Mouse (Mus musculus) frontal cortex, postnatal 10 days (tissue): Measurements from ENCODE around the gene Dnm2.
"Not testable (repeated sequence)": the region's sequence is repeated elsewhere in the genome, so short reads cannot be mapped to it uniquely, and the experiment has no call there.

Source experiments
- DNase-seq, 2 experiments: peaks; one replicate each; pipeline ENCODE4 v3.0.0; 2022; ENCODE audit warnings: low spot score in 2 of 2, mixed read lengths in 1 of 2

Gene Dnm2

DNA sequence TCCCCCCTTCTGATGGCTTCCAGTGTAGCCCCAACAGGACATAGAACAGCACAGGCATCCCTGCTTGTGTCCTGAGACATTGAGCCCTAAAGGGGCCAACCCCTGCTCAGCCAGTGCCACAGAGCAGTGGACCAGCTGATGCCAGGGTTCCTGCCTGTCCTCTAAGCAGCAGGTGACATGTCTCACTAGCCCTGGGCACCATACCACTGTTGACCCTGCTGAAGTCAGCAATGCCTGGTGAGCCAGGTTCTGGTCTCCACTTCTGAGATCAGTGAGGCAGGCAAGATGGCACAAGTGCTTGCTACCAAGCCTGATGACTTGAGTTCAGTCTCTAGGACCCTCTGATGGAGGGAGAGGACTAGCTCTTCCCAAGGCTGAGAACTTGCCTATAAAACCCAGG lies 81.1 kb downstream of the Dnm2 start:
- DNase-seq, result no peak

DNA sequence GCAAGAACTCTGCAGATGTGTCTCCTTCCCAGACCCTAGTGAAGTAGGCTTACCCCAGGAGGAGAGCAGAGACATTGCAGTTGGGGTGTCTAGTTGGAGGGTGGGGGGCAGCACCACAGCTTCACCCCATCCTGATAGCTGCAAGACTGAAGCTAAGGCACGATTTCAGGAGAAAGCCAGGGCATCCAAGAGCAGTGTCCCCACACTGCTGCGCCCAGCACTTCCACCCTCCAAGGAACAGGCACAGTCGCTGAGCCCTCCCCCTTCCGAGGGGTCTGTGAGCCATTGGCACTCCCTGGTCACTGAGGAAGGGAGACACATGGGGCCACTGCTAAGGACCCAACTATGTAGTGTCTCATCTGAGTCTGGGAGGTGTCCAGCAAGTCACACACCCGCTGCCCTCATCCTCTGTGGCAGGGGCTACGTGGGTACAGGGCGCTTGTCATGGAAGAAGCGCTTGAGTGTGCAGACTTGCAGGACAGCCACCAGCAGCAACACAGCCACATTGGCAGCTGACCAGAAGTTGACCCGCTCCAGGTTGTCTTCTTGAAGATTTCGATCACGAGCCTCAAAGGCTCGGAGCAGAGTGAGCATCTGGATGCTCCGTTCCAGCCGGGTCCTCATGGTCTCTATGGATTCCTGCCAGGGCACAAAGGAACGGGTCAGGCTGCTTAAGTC lies 83.2 kb downstream of the Dnm2 start:
- DNase-seq, result no peak

DNA sequence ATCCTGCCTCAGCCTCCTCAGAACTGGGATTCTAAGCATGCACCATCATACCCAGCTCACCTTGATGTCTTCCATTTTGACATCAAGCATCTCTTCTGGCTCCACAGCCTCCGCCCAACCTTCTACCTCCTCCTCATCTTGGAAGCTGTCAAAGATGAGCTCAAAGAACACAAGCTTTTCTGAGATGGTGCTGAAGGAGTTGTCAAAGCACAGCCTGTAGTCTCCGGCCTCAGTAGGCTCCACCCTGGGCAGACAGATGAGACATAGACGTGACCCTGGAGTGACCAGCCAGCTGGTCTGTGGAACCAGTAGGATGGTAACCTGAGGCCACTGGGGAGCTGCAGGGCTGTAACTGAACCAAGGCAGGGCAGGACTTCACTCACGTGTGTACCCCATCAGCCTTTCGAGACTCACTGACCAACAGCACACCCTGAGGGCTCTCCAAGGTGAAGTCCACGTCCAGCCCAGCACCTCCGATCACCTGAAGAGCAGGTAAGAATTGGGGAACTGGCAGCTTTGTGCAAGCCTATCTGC lies 84.2 kb downstream of the Dnm2 start:
- no peak for DNase-seq

DNA sequence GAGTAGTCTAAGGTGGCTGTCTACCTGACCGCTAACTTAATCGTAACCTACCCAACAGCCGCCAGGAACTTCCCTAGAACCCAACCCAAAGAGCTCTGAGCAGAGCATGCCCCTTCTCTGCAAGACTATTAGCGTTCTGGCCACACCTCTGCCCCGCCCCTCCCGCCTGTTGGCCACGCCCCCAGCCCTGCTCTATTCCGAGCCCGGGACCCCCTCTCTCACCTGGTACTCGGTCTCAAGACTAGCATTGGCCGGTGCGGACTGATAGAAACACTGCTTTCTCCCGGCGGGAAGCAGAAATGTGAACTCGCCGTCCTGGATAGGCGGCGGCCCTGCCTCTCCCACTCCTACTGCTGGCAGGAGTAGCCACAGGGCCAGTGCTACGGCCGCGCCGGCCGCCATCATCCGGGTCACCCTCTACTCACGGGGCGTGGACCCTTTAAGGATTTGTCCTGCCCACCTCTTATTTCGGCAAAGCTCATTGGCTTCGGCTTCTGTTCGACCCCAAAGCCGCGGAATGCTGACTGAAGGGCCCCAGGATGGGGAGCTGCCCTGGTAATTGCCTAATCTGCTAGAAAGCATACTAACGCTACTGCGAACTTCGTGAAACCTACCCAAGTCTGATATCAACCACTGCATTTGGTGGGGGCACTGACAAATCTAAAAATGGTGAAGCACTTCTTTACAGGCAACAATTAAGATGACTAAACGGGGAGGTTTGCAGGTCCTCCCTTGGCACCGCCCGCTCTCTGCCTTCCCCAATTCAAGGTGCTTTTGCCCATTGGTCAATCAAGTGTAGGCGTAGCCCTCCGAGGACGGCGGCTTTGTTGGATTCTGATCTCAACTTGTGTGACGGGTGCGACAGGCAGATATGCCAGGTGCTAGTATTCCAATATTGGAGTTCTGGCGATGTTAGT lies 85.3 kb downstream of the Dnm2 start, which contains the start of gene Tmed1:
Tmed1 (minus strand) TSS at position 481 of the 917 bp plus-strand sequence.
- peak; percentile 91 for DNase-seq

DNA sequence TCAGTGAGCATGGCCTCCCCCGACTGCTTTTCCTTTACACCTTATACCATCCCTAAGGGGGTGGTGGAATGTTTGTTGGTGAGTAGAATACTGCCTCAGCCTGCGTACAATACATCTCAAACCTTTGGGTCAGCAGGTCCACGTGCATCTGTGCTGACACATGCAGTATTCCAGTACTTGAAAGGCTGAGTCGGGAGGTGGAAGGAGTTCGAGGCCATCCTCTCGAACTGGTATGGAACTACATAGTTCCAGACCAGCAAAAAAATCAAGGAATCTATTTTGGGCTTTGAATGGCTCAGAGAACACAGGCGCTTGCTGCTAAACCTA lies 85.9 kb downstream of the Dnm2 start:
- peak in 1 of 2 experiments; percentile 41 for DNase-seq

DNA sequence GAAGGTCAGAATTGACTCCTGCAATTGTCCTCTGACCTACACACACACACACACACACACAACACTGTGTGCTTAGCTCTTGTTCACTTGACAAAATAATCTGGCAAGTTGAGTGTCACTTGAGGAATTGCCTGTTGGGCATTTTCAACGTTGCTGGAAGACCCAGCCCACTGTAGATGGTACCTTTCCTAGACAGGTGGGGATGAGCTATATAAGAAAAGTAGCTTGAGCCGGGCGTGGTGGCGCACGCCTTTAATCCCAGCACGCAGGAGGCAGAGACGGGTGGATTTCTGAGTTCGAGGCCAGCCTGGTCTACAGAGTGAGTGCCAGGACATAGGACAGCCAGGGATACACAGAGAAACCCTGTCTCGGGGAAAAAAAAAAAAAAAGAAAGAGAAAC lies 86.3 kb downstream of the Dnm2 start:
- DNase-seq, result no peak

DNA sequence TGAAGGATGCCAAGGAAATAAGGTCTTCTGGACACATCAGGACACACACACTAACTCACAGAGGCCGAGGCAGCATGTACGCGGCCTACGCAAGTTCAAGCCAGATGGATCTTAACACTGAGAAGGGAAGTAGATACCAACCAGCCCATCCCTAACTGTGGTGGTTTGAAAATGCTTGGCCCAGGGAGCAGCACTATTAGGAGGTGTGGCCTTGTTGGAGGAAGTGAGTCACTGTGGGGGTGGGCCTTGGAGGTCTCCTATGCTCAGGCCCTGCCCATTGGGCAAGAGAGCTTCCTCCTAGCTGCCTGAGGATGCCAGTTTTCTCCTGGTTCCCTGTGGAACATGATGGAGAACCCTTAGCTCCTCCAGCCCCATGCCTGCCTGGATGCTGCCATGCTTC lies 88.8 kb downstream of the Dnm2 start:
- DNase-seq, result no peak

DNA sequence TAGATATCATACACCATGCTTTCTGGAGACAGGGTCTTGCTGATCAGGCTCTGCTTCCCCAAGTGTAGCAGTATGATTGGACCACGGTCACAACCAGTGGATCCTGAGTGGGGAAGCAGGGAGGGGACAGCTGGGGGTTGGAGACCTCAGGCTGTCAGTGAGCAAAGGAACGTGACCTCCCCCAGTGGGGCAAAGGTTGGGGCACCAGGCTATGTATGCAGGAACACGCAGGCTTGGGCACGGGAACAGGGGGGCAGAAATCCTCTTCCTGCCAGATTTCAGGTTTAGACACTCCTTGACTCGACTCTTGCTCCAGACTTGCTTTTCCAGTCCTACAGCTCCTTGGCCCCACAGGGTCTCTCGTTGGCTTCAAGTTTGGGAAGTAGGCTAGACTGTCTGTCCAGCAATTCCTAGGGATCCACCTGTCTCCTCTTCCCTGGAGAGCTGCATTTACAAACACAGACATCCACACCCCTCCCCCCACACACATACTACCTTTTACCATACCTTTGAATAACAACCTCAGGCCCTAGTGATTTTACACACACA lies 93.3 kb downstream of the Dnm2 start:
- no peak for DNase-seq

DNA sequence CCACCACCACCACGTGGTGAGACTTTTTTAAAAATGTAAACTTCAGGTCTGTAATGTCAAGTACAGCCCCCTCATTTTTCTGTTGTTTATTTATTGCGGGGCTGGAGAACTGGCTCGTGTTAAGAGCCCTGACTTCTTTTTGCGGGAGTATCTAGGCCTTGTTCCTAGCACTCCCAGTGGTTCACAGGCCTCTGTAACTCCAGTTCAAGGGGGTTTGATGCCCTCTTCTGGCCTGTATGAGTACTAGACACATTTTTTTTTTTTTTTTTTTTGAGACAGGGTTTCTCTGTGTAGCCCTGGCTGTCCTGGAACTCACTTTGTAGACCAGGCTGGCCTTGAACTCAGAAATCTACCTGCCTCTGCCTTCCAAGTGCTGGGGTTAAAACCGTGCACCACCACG lies 94.0 kb downstream of the Dnm2 start:
- DNase-seq, result not testable (repeated sequence)

DNA sequence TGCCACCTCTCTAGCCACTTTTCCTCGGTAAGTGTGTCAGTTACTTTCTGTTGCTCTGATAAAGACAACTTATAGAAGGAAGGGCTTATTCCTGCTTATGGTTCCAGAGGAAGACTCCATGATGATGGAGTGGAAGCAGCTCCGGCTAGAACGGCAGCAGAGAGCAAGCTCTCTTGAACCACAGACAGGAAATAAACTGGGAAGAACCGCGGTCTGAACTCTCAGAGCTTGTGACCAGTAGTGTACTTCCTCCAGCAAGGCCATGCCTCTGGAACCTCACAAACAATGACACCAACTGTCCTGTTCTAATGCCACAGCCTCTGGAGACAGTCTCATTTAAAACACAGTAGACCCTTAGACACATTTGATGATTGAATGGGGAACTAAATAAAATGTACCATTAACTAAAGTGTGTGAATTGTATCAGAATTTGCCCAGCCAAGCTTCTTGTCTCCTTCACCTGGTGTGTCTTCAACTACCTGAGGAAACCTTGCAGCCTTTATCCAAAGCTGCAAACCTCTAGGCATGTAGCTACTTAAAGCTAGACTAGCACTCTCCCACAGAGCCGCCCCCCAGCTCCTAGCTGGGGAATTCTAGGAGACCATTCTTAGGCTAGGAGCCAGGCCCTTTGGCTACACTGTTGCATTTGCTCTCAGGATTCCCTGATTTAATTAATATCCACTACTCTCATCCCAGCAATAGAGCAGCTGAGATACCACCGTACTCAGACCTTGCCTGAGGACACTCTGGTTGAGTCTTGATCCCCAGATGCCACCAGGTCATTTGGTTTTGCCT lies 100.6 kb downstream of the Dnm2 start:
- no peak for DNase-seq

DNA sequence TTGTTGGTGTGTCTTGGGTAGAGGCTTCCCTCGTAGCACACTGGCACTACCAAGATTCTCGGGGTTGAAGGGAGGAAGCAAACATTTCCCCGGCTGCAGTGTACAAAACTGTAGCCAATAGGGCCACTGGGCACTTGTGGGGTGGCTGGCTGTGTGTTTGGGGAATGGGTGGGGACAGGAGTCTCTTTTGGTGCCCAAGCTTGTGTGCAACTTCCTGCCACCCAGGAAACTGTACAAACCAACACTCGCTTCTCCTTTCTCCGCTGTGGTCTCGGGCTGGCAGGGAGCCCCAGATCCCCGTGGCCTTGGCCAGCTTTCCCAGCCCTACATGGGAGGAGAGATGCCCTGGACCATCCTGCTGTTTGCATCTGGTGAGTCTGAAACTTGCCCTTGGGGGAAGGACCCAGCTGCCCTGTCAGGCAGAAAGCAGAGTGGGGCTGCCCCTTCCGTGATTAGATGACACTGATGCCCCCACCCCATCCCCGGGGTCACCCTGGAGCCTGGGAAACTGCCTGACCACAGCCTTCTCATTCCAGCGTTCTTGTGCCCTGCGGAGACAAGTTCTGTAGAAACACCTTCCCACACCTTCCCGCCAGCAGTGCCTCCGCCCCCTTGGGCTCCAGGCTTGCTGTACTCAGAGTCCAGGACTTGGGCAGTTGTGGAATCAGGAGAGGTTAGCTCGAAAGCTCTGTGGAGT lies 101.4 kb downstream of the Dnm2 start, which contains the start of gene AB124611:
AB124611 (plus strand) TSS at position 240 of the 697 bp plus-strand sequence.
- DNase-seq, result no peak

DNA sequence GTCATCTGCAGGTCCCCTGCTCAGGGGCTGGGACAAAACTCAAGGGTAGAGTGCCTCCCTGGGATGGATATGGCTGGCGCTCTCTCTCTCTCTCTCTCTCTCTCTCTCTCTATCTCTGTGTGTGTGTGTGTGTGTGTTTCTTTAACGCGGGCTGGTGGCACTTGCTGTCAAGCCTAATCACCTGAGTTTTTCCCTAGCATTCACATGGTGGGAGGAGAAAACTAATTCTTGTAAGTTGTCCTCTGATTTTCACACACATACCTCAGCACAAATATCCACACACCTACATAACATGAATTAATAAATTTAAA lies 101.9 kb downstream of the Dnm2 start:
- DNase-seq, result no peak

DNA sequence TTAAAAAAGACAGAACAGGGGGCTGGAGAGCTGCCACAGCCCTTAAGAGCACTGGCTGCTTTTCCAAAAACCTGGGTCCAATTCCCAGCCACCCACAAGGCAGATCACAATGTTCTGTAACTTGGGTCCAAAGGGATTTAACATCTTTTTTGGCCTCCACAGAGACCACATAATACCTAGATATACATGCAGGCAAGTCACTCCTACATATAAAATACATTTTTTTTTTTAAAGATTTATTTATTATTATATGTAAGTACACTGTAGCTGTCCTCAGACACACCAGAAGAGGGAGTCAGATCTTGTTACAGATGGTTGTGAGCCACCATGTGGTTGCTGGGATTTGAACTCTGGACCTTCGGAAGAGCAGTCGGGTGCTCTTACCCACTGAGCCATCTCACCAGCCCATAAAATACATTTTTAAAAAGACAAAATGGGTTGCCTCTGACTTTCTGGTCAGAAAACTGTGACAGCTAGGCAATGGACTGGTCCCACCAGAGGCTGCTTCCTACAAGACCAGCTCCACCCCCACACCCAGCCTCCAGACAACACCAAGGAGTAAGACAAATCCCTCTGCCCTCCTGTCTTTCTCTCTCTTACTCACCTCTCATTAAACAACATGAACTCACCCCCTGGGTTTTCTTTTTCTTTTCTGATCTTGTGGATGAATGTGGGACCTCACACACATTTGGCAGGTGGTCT lies 102.5 kb downstream of the Dnm2 start:
- DNase-seq, result no peak

DNA sequence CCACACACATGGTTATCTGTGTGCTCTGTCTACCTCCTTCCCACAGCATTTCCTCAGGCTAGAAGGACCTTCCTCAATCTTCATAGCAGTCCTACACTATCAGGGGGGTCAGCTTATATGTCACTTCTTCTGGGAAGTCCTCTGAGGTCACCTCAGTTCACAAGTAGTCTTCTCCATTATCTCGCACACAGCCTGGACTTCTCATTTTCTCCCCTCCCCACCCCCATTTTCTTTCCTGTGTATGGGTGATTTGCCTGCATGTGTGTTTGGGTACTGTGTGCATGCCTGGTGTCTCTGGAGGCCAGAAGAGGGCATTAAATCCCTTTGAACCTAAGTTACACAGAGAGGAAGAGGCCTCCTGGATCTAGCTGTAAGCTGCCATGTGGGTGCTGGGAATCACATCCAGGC lies 103.2 kb downstream of the Dnm2 start:
- no peak for DNase-seq

DNA sequence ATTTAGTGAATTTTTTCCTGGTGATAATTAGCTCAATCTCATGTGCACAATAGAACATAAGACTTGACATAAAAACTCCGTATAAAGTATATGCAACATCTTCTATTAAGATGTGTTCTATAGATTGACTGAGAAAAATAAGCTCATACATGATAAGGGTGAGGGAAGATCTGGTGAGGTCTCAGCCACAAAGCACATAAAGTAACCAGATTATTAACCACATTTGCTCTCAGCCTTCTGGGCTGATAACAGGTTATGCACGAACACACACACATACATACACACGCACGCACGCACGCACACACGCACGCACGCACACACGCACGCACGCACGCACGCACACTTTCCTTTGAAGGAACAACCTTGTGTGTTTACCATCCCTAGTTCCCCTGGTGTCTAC lies 111.8 kb downstream of the Dnm2 start:
- DNase-seq, result no peak

DNA sequence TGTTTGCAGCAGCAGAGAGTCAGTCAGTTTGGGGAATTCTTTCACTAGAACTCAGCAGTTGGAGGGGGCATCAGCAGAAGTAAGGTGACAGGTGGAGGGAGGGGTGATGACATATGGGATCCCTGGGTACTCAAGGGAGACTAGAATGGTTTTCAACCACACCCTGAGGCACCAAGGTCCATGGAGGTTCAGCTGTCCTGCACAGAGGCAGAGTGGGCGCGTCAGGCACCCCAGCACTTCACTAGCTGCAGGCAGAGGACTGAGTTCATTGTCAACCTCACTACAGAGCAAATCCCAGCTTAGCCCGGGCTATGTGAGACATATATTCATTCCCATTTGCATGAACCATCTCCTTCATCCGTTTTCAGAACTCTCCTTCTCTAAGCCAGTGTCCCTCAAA lies 112.3 kb downstream of the Dnm2 start:
- DNase-seq, result no peak

DNA sequence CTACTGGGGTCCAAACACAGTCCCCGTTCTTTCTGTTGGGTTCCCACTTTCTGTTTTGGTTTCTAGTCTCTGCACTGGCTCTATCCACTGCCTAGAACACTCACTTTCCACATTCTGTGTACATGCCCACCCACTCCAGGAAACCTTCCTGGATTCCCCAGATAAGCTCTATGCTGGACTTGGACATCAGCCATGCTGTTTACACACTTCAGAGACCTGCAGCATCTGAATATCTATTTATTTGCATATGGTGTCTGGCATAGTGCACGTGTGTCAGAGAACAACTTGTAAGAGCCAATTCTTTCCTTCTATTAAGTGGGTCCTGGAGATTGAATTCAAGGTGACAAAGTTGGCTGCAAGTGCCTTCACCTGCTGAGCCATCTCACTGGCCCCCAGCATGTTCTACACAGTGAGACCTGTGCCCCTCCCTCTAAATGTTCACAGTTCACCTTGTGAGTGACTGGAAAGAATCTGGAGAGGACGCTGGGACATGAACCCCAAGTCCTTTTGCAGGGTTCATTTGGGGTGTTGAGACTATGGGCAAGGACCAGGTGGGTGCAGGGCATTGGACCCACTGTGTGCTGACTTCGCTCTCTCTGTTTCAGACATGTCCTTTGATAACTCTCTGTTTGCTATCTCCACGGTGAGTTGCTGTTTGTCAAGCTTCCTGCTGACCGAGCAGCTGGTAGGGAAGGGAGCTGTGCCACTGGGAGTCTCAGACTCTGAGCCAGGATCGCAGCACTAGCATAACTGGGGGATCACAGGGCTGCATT lies 115.5 kb downstream of the Dnm2 start:
- no peak for DNase-seq

DNA sequence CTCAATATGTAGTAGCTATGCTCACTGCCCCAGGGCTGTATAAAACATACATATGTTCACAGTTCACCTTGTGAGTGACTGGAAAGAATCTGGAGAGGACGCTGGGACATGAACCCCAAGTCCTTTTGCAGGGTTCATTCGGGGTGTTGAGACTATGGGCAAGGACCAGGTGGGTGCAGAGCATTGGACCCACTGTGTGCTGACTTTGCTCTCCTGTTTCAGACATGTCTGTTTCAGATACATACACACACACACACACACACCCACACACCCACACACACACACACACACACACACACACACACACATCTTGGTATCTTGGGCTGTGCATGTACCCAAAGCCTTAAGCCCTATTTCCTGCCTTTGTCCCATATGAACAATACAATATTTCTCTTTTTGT lies 117.3 kb downstream of the Dnm2 start:
- not testable (repeated sequence) for DNase-seq

DNA sequence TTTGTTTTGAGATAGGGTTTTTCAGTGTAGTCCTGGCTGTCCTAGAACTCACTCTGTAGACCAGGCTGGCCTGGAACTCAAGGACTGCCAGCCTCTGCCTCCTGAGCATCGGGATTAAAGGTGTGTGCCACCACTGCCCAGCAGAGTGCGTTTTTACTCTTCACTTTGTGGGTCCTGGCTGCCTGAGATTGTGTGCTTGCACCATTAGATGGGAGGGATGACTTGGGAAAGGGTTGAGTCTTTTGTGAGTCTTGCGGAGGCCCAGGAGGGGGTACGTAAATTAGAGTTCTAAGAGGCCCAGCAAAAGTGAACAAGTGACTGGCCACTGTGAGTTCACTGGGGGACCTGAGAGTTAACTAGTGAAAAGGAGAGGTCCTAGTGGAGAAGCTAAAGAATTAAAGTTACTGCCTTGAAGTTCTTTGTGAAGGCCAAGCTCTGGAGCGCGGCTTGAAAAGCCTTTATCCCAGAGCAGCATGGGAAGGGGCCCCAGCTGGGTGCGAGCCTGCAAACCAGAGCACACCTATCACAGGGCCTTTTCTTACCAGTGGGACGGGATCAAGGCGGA lies 120.7 kb downstream of the Dnm2 start:
- no peak for DNase-seq
